Mouse (Mus musculus): ENCODE results near the gene Clmn. TPM values are rescaled to one million over a fixed set of nuclear protein-coding genes. Genes with fewer than 3 reads are reported as not detected.

Gene Clmn
- total RNA-seq (2023; ENCODE audit: inconsistent age), result not detected in 4 replicates

DNA sequence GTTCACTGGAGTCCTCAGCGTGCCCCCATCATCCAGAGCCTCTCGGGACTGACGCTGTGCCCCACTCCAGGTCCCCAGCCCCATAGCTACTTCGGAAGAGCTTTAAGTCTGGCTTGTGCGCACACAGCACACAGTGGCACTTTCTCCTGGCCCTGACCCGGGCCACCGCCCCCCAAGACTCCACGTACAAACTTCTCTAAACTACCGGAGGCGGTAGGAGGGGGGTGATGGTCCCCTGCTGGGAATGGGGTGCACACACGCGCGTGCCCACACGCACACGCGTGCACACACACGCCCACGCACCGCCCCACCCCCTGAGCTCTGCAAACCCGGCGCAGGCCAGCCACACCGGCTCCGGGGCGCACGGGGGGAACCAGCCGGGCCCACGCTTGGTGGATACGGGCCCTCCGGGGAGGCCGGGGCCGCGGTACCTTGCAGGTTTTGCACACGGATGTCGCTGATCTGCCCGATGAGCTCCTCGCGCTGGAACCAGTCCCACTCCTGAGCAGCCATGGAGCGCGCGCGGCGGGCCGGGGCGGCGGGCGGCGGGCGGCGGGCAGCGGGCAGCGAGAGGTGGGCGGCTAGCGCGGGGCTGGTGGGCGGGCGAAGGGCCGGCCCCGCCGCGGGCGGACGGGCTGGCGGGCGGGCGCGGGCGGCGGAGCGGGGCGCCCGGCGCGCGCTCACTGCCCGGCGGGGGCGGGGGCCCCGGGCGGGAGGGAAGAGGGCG is at the start of gene Clmn:
Gene Clmn (minus strand): TSS at position 638 of the 727 bp plus-strand sequence.

DNA sequence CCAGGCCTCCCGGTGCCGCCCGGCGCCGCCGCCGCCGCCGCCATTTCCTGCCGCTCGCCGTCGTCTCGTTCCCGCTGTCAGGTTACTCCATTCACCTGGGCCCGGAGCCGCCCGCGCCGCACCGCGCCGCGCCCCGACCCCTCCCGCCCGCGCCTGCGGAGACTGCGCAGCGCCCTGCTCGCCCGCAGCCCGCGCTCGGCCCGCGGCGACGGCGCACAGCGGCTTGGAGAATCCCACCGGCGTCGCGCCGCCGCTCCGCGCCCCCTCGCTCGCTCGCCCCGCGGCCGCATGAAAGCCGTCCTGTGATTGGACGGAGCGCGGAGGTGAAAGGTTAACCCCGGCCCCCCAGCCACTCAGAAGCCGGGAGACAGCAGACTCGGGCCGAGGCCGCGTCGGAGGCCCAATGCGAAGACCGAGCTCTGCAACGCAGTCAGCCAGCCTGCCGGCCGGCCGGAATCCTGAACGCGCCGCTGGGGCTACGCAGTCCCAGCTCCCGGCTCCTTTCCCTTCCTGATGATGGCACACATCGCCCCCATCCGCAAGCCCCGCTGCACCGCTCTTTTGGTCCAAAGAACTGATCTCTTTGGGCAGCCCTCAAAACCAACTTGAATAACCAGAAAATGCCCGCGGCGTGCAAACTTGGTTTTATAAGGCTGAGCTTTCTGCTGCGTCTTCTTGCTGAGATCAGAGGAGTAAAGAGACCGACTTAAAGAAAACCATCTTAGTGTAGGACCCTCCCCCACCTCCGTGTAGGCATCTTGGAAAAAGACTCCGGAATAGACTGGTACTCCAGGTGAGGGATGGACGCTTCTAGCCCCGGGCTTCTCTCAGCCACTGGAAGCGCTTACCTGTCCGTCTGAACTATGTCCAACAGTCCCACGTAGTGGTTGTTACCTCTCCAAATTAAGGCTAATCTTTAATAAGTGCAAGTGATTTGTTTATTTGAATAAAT is 112.8 kb downstream of the Clmn start, which contains the start of gene Dicer1:
Gene Dicer1 (minus strand): TSS at position 139 of the 952 bp plus-strand sequence.

Other genes starting within 250 kb of the Clmn start
- gene Dicer1, start 113.1 kb downstream of the Clmn start, total RNA-seq (2023; ENCODE audit: inconsistent age), result 104 to 111 TPM (median 105 TPM) in 4 replicates
- 32.5 to 38.6 TPM (median 35.7 TPM) in 4 replicates for gene Syne3, start 144.7 kb upstream of the Clmn start, total RNA-seq (2023; ENCODE audit: inconsistent age)
- 22.6 to 29.4 TPM (median 26.3 TPM) in 4 replicates for gene Glrx5, start 167.6 kb upstream of the Clmn start, total RNA-seq (2023; ENCODE audit: inconsistent age)